Mouse (Mus musculus): ENCODE measurements at regions not wholly inside any gene's neighbourhood (a gene's known extent, or its start where the extent isn't known, plus 50 kb on each side); places are given as distances from the start of the nearest gene placed in this dataset.

- H3K27me3 ChIP-seq (ENCODE audit: control insufficient read depth, insufficient read depth, low read length): no peaks in the 10 kb centered on the region
- no peak overlapping the region for H3K27ac ChIP-seq (ENCODE audit: control insufficient read depth, insufficient read depth, low read depth, low read length)
- TF ChIP-seq CTCF (IDR thresholded peaks at IDR 0.05; ENCODE audit: control insufficient read depth, insufficient read depth, insufficient replicate concordance, low read depth, low read length): no peak
- H3K4me3 ChIP-seq (ENCODE audit: control insufficient read depth, low read depth, low read length): no peak overlapping the region
- H3K36me3 ChIP-seq (ENCODE audit: control insufficient read depth, insufficient read depth, low read length): no peaks in the 10 kb centered on the region
- H3K4me1 ChIP-seq (ENCODE audit: control insufficient read depth, insufficient read depth, low read length): no peaks in the 10 kb centered on the region
Observed at GRCm38 (mm10) chr4:131381063-131381462, 436.9 kb downstream of the Matn1 start.

GRCm38 (mm10) chr4:131381529-131381928 lies 437.3 kb downstream of the Matn1 start:
- Histone ChIP-seq H3K4me1 (ENCODE audit: control insufficient read depth, insufficient read depth, low read length) (no peaks in the 10 kb centered on the region), H3K4me3 (ENCODE audit: control insufficient read depth, low read depth, low read length) (no peak overlapping the region), H3K27ac (ENCODE audit: control insufficient read depth, insufficient read depth, low read depth, low read length) (no peak overlapping the region), H3K36me3 (ENCODE audit: control insufficient read depth, insufficient read depth, low read length) (no peaks in the 10 kb centered on the region), H3K27me3 (ENCODE audit: control insufficient read depth, insufficient read depth, low read length) (no peaks in the 10 kb centered on the region)
- no peak for TF ChIP-seq CTCF (IDR thresholded peaks at IDR 0.05; ENCODE audit: control insufficient read depth, insufficient read depth, insufficient replicate concordance, low read depth, low read length)
- TF ChIP-seq POLR2A (IDR thresholded peaks at IDR 0.05; ENCODE audit: control insufficient read depth, low read depth, low read length): no peak

- H3K27ac ChIP-seq (ENCODE audit: control insufficient read depth, insufficient read depth, low read depth, low read length): no peak overlapping the region
- no peak overlapping the region for H3K4me3 ChIP-seq (ENCODE audit: control insufficient read depth, low read depth, low read length)
- TF ChIP-seq POLR2A (IDR thresholded peaks at IDR 0.05; ENCODE audit: control insufficient read depth, low read depth, low read length): no peak
- no peak for TF ChIP-seq CTCF (IDR thresholded peaks at IDR 0.05; ENCODE audit: control insufficient read depth, insufficient read depth, insufficient replicate concordance, low read depth, low read length)
- no peaks in the 10 kb centered on the region for H3K36me3 ChIP-seq (ENCODE audit: control insufficient read depth, insufficient read depth, low read length)
- no peaks in the 10 kb centered on the region for H3K27me3 ChIP-seq (ENCODE audit: control insufficient read depth, insufficient read depth, low read length)
- H3K4me1 ChIP-seq (ENCODE audit: control insufficient read depth, insufficient read depth, low read length): peaks cover 3% of the 10 kb centered on the region
Observed at GRCm38 (mm10) chr4:131383862-131384261, 439.7 kb downstream of the Matn1 start.

GRCm38 (mm10) chr4:131386961-131387360 lies 442.8 kb downstream of the Matn1 start:
- Histone ChIP-seq H3K4me3 (ENCODE audit: control insufficient read depth, low read depth, low read length) (no peak overlapping the region), H3K4me1 (ENCODE audit: control insufficient read depth, insufficient read depth, low read length) (peaks cover 3% of the 10 kb centered on the region), H3K27me3 (ENCODE audit: control insufficient read depth, insufficient read depth, low read length) (no peaks in the 10 kb centered on the region), H3K27ac (ENCODE audit: control insufficient read depth, insufficient read depth, low read depth, low read length) (no peak overlapping the region), H3K36me3 (ENCODE audit: control insufficient read depth, insufficient read depth, low read length) (no peaks in the 10 kb centered on the region)
- TF ChIP-seq POLR2A (IDR thresholded peaks at IDR 0.05; ENCODE audit: control insufficient read depth, low read depth, low read length) (no peak), CTCF (IDR thresholded peaks at IDR 0.05; ENCODE audit: control insufficient read depth, insufficient read depth, insufficient replicate concordance, low read depth, low read length) (no peak)

- Histone ChIP-seq H3K36me3 (ENCODE audit: control insufficient read depth, insufficient read depth, low read length) (no peaks in the 10 kb centered on the region), H3K27me3 (ENCODE audit: control insufficient read depth, insufficient read depth, low read length) (no peaks in the 10 kb centered on the region), H3K4me1 (ENCODE audit: control insufficient read depth, insufficient read depth, low read length) (peaks cover 3% of the 10 kb centered on the region), H3K27ac (ENCODE audit: control insufficient read depth, insufficient read depth, low read depth, low read length) (no peak overlapping the region), H3K4me3 (ENCODE audit: control insufficient read depth, low read depth, low read length) (no peak overlapping the region)
- no peak for TF ChIP-seq CTCF (IDR thresholded peaks at IDR 0.05; ENCODE audit: control insufficient read depth, insufficient read depth, insufficient replicate concordance, low read depth, low read length)
- TF ChIP-seq POLR2A (IDR thresholded peaks at IDR 0.05; ENCODE audit: control insufficient read depth, low read depth, low read length): no peak
Observed at GRCm38 (mm10) chr4:131391119-131391923, 446.8 kb downstream of the Ptpru start.

GRCm38 (mm10) chr4:131391924-131392297 lies 446.2 kb downstream of the Ptpru start:
- H3K4me3 ChIP-seq (ENCODE audit: control insufficient read depth, low read depth, low read length): no peak overlapping the region
- H3K27me3 ChIP-seq (ENCODE audit: control insufficient read depth, insufficient read depth, low read length): no peaks in the 10 kb centered on the region
- H3K36me3 ChIP-seq (ENCODE audit: control insufficient read depth, insufficient read depth, low read length): no peaks in the 10 kb centered on the region
- H3K4me1 ChIP-seq (ENCODE audit: control insufficient read depth, insufficient read depth, low read length): peaks cover 2% of the 10 kb centered on the region
- no peak overlapping the region for H3K27ac ChIP-seq (ENCODE audit: control insufficient read depth, insufficient read depth, low read depth, low read length)
- no peak for TF ChIP-seq CTCF (IDR thresholded peaks at IDR 0.05; ENCODE audit: control insufficient read depth, insufficient read depth, insufficient replicate concordance, low read depth, low read length)
- no peak for TF ChIP-seq POLR2A (IDR thresholded peaks at IDR 0.05; ENCODE audit: control insufficient read depth, low read depth, low read length)

- Histone ChIP-seq H3K4me1 (ENCODE audit: control insufficient read depth, insufficient read depth, low read length) (no peaks in the 10 kb centered on the region), H3K4me3 (ENCODE audit: control insufficient read depth, low read depth, low read length) (no peak overlapping the region), H3K36me3 (ENCODE audit: control insufficient read depth, insufficient read depth, low read length) (no peaks in the 10 kb centered on the region), H3K27ac (ENCODE audit: control insufficient read depth, insufficient read depth, low read depth, low read length) (no peak overlapping the region), H3K27me3 (ENCODE audit: control insufficient read depth, insufficient read depth, low read length) (no peaks in the 10 kb centered on the region)
- TF ChIP-seq CTCF (IDR thresholded peaks at IDR 0.05; ENCODE audit: control insufficient read depth, insufficient read depth, insufficient replicate concordance, low read depth, low read length): no peak
- no peak for TF ChIP-seq POLR2A (IDR thresholded peaks at IDR 0.05; ENCODE audit: control insufficient read depth, low read depth, low read length)
Observed at GRCm38 (mm10) chr4:131392478-131392877, 445.6 kb downstream of the Ptpru start.

All from testis, adult 2 months (tissue).